8 mouse cellular contexts compared by ENCODE assay signal in genomic region chr19:46316846-46317545, GRCm38 (mm10). TPM values are rescaled to one million over a fixed set of nuclear protein-coding genes. Genes with fewer than 3 reads are reported as not detected.
DNase-seq lines count a peak whose midpoint lies in the region; ATAC-seq and TF ChIP-seq lines count a peak whose summit lies in the region.

No protein-coding gene starts in this region.

- no peaks in the 10 kb centered on the region for H3K36me3 ChIP-seq in heart, adult 2 months (ENCODE audit: control insufficient read depth, insufficient read depth, low read length)
- no peaks in the 10 kb centered on the region for H3K36me3 ChIP-seq in hindbrain, embryonic 11.5 days (ENCODE audit: control insufficient read depth, insufficient read depth, low read length)
- H3K36me3 ChIP-seq in neural tube, embryonic 15.5 days: peaks cover 19% of the 10 kb centered on the region

- 0 out of 2 replicates have a peak overlapping the region, but pooled peaks have one; percentile 10 for H3K9ac ChIP-seq in heart, adult 2 months (ENCODE audit: low read depth, low read length)
- peak overlapping the region; percentile 47; the same call in 1 of the 2 replicates for H3K9ac ChIP-seq in hindbrain, embryonic 11.5 days (ENCODE audit: low read depth, low read length)
- peak overlapping the region; percentile 62 for H3K9ac ChIP-seq in neural tube, embryonic 15.5 days (replicated peaks)

- H3K4me1 ChIP-seq in heart, adult 2 months (ENCODE audit: control insufficient read depth, insufficient read depth, low read length): peaks cover 2% of the 10 kb centered on the region; the same call in 1 of the 2 replicates
- peaks cover 7% of the 10 kb centered on the region for H3K4me1 ChIP-seq in cortical plate, adult 2 months (ENCODE audit: control insufficient read depth, insufficient read depth, low read length)
- H3K4me1 ChIP-seq in hindbrain, embryonic 11.5 days (replicated peaks; ENCODE audit: control insufficient read depth, insufficient read depth, low read length): peaks cover 15% of the 10 kb centered on the region
- H3K4me1 ChIP-seq in neural tube, embryonic 15.5 days: peaks cover 66% of the 10 kb centered on the region

- 36% methylated on average over 15 of the region's 15 CpGs for WGBS in heart, adult 2 months
- WGBS in hindbrain, embryonic 11.5 days: 40% methylated on average over 15 of the region's 15 CpGs
- WGBS in neural tube, embryonic 15.5 days: 34% methylated on average over 15 of the region's 15 CpGs

- no peaks in the 10 kb centered on the region for H3K9me3 ChIP-seq in hindbrain, embryonic 11.5 days (ENCODE audit: control insufficient read depth, low read length)
- H3K9me3 ChIP-seq in neural tube, embryonic 15.5 days (replicated peaks): no peaks in the 10 kb centered on the region

- peak; percentile 49 for ATAC-seq in CD4-positive, CD25-positive, alpha-beta regulatory T cell, adult 4 months
- ATAC-seq in hindbrain, embryonic 11.5 days (ENCODE audit: low FRiP score): no peak
- no peak for ATAC-seq in neural tube, embryonic 15.5 days (ENCODE audit: low FRiP score)

- H3K4me3 ChIP-seq in heart, adult 2 months: no peak overlapping the region
- peak overlapping the region; percentile 85 for H3K4me3 ChIP-seq in cortical plate, adult 2 months (ENCODE audit: insufficient read depth, low read length)
- peak overlapping the region; percentile 38 for H3K4me3 ChIP-seq in hindbrain, embryonic 11.5 days (ENCODE audit: low read depth, low read length)
- H3K4me3 ChIP-seq in neural tube, embryonic 15.5 days (replicated peaks): peak overlapping the region; percentile 56

- no peaks in the 10 kb centered on the region for H3K79me2 ChIP-seq in heart, adult 2 months (replicated peaks; ENCODE audit: control insufficient read depth, insufficient read depth, low read length)

- peak in 1 of 2 experiments; percentile 2 for DNase-seq in heart, adult 2 months
- DNase-seq in heart, adult 9 months (ENCODE audit: low spot score in 2 of 2): no peak
- DNase-seq in hindbrain, embryonic 11.5 days (ENCODE audit: low spot score): no peak
- peak; percentile 4 for DNase-seq in left cerebral cortex, postnatal 4 days
- no peak for DNase-seq in c-Kit-positive CD71-positive TER-119-positive erythroid progenitor cells, embryonic 14.5 days (ENCODE audit: low spot score)

- no peak overlapping the region for H3K27ac ChIP-seq in heart, adult 2 months
- H3K27ac ChIP-seq in cortical plate, adult 2 months (ENCODE audit: insufficient read depth, low read length): peak overlapping the region; percentile 71
- no peak overlapping the region for H3K27ac ChIP-seq in hindbrain, embryonic 11.5 days (ENCODE audit: low read depth, low read length)
- H3K27ac ChIP-seq in neural tube, embryonic 15.5 days (replicated peaks): peak overlapping the region; percentile 72

- TF ChIP-seq POLR2A in heart, adult 2 months (IDR thresholded peaks at IDR 0.05; ENCODE audit: insufficient read depth, low read depth, low read length): no peak
- TF ChIP-seq POLR2A in cortical plate, adult 2 months (IDR thresholded peaks at IDR 0.05; ENCODE audit: extremely low read depth, insufficient read depth, low read length): peak; percentile 95

- intact Hi-C loops in heart, adult 2 months (cut with DNase I): no loop called here
- intact Hi-C loops in left cerebral cortex, postnatal 4 days (cut with DNase I): no loop called here

- TF ChIP-seq CTCF in heart, adult 2 months (IDR thresholded peaks at IDR 0.05): no peak
- no peak for TF ChIP-seq CTCF in cortical plate, adult 2 months (IDR thresholded peaks at IDR 0.05; ENCODE audit: extremely low read depth, insufficient read depth, low read length)

- no peak for TF ChIP-seq EP300 in heart, adult 2 months (IDR thresholded peaks at IDR 0.05; ENCODE audit: insufficient read depth, low read depth, low read length)

- peaks cover 27% of the 10 kb centered on the region for H3K27me3 ChIP-seq in heart, adult 2 months (ENCODE audit: control insufficient read depth, insufficient read depth, low read length)
- H3K27me3 ChIP-seq in hindbrain, embryonic 11.5 days (ENCODE audit: control insufficient read depth, insufficient read depth, low read length): peaks cover 75% of the 10 kb centered on the region
- H3K27me3 ChIP-seq in neural tube, embryonic 15.5 days (replicated peaks): peaks cover 69% of the 10 kb centered on the region

- peak overlapping the region; percentile 58 for H3K4me2 ChIP-seq in hindbrain, embryonic 11.5 days (replicated peaks; ENCODE audit: low read depth, low read length)
- H3K4me2 ChIP-seq in neural tube, embryonic 15.5 days: peak overlapping the region; percentile 75

RNA-seq across cellular contexts. Expression of gene Psd, which starts 10.0 kb away (rescaled TPM):
- total RNA-seq in heart, adult 2 months (2021): under 1 TPM; 0.60 to 0.80 TPM
- polyA plus RNA-seq in heart, adult 2 months (2012; rRNA removed): 1.4 and 1.6 TPM in 2 replicates
- 1 to 10 TPM; 3.8 to 6.5 TPM for polyA plus RNA-seq in CD4-positive, CD25-positive, alpha-beta regulatory T cell, adult 4 months (2017; shearing (Covaris generic))
- 617 and 701 TPM in 2 replicates for polyA plus RNA-seq in cortical plate, adult 2 months (2012; rRNA removed)
- 10.0 and 11.9 TPM in 2 replicates for polyA plus RNA-seq in hindbrain, embryonic 11.5 days (2014; fragmentation: Nextera tagmentation; extraction: Ambion mirVana)
- 100 to 1,000 TPM; 670 to 671 TPM for total RNA-seq in left cerebral cortex, postnatal 4 days (2021)
- 88.4 and 118 TPM in 2 replicates for polyA plus RNA-seq in neural tube, embryonic 15.5 days (2015; fragmentation: Nextera tagmentation; extraction: Ambion mirVana)

RNA-seq across cellular contexts. Expression of gene Fbxl15, which starts 11.0 kb away (rescaled TPM):
- 1 to 10 TPM; 5.3 TPM for total RNA-seq in heart, adult 2 months (2021)
- 5.3 and 8.0 TPM in 2 replicates for polyA plus RNA-seq in heart, adult 2 months (2012; rRNA removed)
- 1 to 10 TPM; 5.1 TPM for polyA plus RNA-seq in CD4-positive, CD25-positive, alpha-beta regulatory T cell, adult 4 months (2017; shearing (Covaris generic))
- 42.8 and 42.9 TPM in 2 replicates for polyA plus RNA-seq in cortical plate, adult 2 months (2012; rRNA removed)
- 26.3 and 27.1 TPM in 2 replicates for polyA plus RNA-seq in hindbrain, embryonic 11.5 days (2014; fragmentation: Nextera tagmentation; extraction: Ambion mirVana)
- total RNA-seq in left cerebral cortex, postnatal 4 days (2021): 10 to 100 TPM; 22.3 to 23.4 TPM
- polyA plus RNA-seq in neural tube, embryonic 15.5 days (2015; fragmentation: Nextera tagmentation; extraction: Ambion mirVana): 44.0 and 52.3 TPM in 2 replicates

RNA-seq across cellular contexts. Expression of gene Nfkb2, which starts 12.9 kb away (rescaled TPM):
- total RNA-seq in heart, adult 2 months (2021): 10 to 100 TPM; 18.3 to 20.4 TPM
- polyA plus RNA-seq in heart, adult 2 months (2012; rRNA removed): 22.1 and 22.6 TPM in 2 replicates
- 10 to 100 TPM; 17.3 to 18.8 TPM for polyA plus RNA-seq in CD4-positive, CD25-positive, alpha-beta regulatory T cell, adult 4 months (2017; shearing (Covaris generic))
- 2.4 and 2.8 TPM in 2 replicates for polyA plus RNA-seq in cortical plate, adult 2 months (2012; rRNA removed)
- polyA plus RNA-seq in hindbrain, embryonic 11.5 days (2014; fragmentation: Nextera tagmentation; extraction: Ambion mirVana): 2.7 and 4.6 TPM in 2 replicates
- 1 to 10 TPM; 2.5 to 2.8 TPM for total RNA-seq in left cerebral cortex, postnatal 4 days (2021)
- polyA plus RNA-seq in neural tube, embryonic 15.5 days (2015; fragmentation: Nextera tagmentation; extraction: Ambion mirVana): 2.4 and 10.0 TPM in 2 replicates

RNA-seq across cellular contexts. Expression of gene Cuedc2, which starts 21.5 kb away (rescaled TPM):
- 10 to 100 TPM; 79.8 to 91.3 TPM for total RNA-seq in heart, adult 2 months (2021)
- polyA plus RNA-seq in heart, adult 2 months (2012; rRNA removed): 58.7 and 73.5 TPM in 2 replicates
- 10 to 100 TPM; 56.3 to 62.6 TPM for polyA plus RNA-seq in CD4-positive, CD25-positive, alpha-beta regulatory T cell, adult 4 months (2017; shearing (Covaris generic))
- 233 and 235 TPM in 2 replicates for polyA plus RNA-seq in cortical plate, adult 2 months (2012; rRNA removed)
- 252 and 260 TPM in 2 replicates for polyA plus RNA-seq in hindbrain, embryonic 11.5 days (2014; fragmentation: Nextera tagmentation; extraction: Ambion mirVana)
- 100 to 1,000 TPM; 221 to 222 TPM for total RNA-seq in left cerebral cortex, postnatal 4 days (2021)
- polyA plus RNA-seq in neural tube, embryonic 15.5 days (2015; fragmentation: Nextera tagmentation; extraction: Ambion mirVana): 322 and 350 TPM in 2 replicates

RNA-seq across cellular contexts. Expression of gene Mfsd13a, which starts 23.9 kb away (rescaled TPM):
- total RNA-seq in heart, adult 2 months (2021): 1 to 10 TPM; 2.6 to 3.1 TPM
- 3.2 and 4.5 TPM in 2 replicates for polyA plus RNA-seq in heart, adult 2 months (2012; rRNA removed)
- 10 to 100 TPM in 1 of 2 experiments, 1 to 10 TPM in 1; 3.8 to 10.5 TPM for polyA plus RNA-seq in CD4-positive, CD25-positive, alpha-beta regulatory T cell, adult 4 months (2017; shearing (Covaris generic))
- 35.9 and 40.5 TPM in 2 replicates for polyA plus RNA-seq in cortical plate, adult 2 months (2012; rRNA removed)
- polyA plus RNA-seq in hindbrain, embryonic 11.5 days (2014; fragmentation: Nextera tagmentation; extraction: Ambion mirVana): 4.4 and 6.9 TPM in 2 replicates
- 10 to 100 TPM; 16.8 to 18.3 TPM for total RNA-seq in left cerebral cortex, postnatal 4 days (2021)
- polyA plus RNA-seq in neural tube, embryonic 15.5 days (2015; fragmentation: Nextera tagmentation; extraction: Ambion mirVana): 13.2 and 13.9 TPM in 2 replicates

Comparison
In these comparisons a context has a peak if more than half of its experiments do, and no peak if none do; other contexts are left out.
1. H3K27ac ChIP-seq: peak in cortical plate, adult 2 months (single experiment) and neural tube, embryonic 15.5 days (single experiment); none in heart, adult 2 months (single experiment) and hindbrain, embryonic 11.5 days (single experiment).
2. H3K9ac ChIP-seq: peak in every context shown above with its lines; median percentile 62 in neural tube, embryonic 15.5 days; 47 in hindbrain, embryonic 11.5 days; 10 in heart, adult 2 months.